Mouse (Mus musculus): ENCODE measurements around the gene Polr2l.

Polr2l gene

DNA sequence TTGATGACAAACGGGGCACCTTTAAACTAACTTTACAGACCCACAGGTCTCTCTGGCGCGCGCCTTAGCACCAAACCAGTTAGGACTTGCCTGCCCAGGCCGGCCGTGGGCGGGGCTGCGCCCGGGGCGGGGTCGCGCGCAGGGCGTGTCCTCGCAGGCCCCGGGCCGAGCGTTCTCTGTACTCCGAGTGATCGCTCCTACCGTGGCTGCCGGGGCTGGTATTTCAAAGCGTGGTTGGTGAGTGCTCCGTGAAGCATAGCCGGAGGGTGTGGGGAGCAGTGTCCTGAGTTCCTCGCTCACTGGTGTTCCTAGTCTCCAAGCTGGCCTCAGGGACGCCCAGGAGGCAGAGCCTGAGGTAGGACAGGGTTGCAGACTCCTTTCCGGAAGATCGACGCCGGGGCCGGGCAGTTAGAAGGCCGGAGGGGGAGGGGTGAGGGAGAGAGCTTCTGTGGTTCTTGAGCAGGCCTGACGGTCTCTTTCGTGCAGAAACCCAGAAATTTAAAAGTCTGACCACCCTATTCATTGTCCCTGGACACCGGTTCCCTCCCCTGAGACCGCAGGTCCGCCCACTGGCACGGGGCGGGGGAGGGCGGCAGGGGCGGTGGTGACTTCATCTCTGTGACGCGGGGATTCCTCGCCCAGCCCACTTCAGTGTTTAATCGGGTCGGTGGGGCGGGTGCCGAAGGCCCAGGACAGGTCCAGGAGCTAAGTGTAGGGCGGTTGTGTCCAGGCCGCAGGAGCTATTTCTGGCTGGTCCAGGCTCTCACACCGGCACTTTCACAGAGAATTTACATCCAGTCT is 7.5 kb downstream of the Polr2l start, which contains the start of gene Cd151:
Gene Cd151, plus strand, starts transcription at position 163 of the 801 bp plus-strand sequence.
- DNase-seq (ENCODE audit: low spot score) = peak; percentile 86

DNA sequence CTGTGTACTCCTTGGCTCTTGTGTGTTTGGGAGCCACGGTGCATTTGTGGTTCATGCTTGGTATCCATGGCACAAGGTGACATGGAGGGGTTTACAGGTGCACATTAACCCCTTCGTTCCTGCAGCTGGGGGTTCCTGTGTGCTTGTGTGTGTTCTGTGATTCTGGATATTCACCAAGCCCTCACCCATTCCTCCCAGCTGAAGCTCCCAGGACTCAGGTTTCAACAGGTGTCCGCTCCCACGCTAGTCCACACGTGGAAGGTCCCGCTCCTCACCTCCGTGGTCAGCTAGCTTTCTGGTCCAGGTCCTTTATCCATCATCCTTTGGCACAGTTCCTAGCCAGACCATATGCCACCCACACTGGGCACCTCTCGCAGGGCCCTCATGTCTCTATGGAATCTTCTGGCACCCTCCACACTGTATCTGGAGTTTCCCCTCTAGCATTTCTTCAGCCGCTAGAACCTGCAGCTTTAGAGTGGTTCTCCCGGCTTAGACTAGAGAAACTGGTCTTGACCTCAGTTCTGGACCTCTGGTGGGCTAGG is 8.3 kb downstream of the Polr2l start:
- no peak for DNase-seq (ENCODE audit: low spot score)

GRCm38 (mm10) chr7:141466045-141466394 is 8.9 kb downstream of the Polr2l start:
- DNase-seq (ENCODE audit: low spot score) = peak; percentile 63

- peak; percentile 56 for DNase-seq (ENCODE audit: low spot score)
Measured at GRCm38 (mm10) chr7:141465388-141466044, 9.4 kb downstream of the Polr2l start.

DNA sequence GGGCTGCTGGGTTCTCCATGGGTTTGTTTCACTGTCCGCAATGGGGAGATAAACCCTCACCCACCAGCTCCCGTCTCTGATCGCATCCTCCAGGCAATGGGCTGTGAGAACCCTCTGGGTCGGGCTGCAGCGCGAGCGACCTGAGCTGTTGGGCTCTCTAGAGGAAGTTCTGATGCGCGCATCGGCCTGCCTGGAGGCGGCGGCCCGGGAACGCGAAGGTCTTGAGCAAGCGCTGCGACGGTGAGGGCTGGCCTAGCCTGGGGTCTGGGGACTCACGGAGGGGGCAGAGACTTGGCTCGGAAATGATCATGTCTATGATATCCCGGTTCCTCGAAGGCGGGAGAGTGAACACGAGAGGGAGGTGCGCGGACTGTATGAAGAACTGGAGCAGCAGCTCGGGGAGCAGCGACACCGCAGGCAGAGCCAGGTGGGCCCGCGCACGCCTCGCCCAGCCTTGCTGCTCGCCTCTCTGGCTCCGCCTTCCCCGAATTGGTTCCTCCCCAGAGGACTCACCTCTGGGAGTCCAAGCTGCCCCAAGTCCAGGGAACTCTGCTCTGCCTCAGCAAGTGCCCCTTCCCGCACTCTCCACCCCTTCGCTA is 10.2 kb downstream of the Polr2l start:
- no peak for DNase-seq (ENCODE audit: low spot score)

- DNase-seq (ENCODE audit: low spot score) = no peak
Measured at GRCm38 (mm10) chr7:141463824-141464602, 10.9 kb downstream of the Polr2l start.

- DNase-seq (ENCODE audit: low spot score) = peak; percentile 78
Measured at GRCm38 (mm10) chr7:141462333-141462821, 12.6 kb downstream of the Polr2l start.

- peak; percentile 51 for DNase-seq (ENCODE audit: low spot score)
Measured at GRCm38 (mm10) chr7:141461521-141462332, 13.2 kb downstream of the Polr2l start.

DNA sequence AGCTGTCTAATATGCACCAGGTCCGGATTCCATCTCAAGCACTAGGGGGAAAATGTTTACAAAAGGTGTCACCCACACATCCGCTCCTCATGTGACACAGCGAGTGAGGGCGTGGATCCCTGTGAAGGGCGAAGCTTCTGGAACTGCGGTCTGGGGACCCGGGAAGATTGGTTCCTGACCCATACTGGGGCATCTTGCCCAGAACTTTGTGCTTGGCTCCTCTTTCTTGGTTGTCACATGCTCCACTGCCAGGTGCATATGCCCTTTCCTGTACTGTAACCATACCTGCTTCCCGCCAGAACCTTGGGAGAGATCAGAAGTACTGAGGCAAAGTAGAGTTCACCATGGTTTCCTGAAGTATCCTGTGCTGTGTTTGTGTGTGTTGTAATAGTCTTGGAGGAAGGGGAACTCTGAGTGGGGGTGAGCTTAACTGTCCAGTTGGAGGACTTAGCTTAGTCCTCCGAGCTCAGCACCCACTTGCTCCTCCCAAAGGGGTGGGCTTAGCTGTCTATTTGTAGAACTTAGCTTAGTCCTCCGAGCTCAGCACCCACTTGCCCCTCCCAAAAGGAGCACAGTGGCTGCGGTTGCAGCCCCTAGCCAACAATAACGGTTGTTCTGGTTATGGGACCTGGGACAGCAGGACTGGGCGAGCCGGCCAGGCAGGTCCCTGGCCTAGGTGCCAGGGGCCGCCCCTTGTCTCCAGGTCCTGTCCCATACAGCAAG is 14.4 kb downstream of the Polr2l start, which contains the start of gene Cracr2b:
Gene Cracr2b, plus strand, starts transcription at position 704 of the 723 bp plus-strand sequence.
- peak; percentile 73 for DNase-seq (ENCODE audit: low spot score)

DNA sequence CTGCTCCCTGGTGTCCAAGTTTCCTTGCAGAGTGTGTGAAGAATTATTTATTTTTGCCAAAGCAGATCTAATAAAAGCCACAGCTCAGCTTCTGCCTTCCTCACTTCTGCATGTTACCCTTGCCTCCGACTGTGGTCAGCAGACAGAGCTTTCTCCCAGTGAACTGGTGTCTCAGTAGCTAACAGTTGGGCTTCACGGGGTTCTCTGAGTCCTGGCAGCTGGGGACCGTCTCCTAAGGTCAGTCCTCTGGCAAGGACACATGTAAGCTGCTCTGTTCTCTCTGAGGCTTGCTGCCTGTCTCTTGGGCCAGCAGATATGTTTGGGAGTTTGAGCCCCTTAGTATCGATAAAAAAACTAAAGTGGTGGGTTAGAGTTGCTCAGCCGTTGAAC is 14.9 kb downstream of the Polr2l start:
- no peak for DNase-seq (ENCODE audit: low spot score)

GRCm38 (mm10) chr7:141459301-141459711 is 15.6 kb downstream of the Polr2l start:
- peak; percentile 37 for DNase-seq (ENCODE audit: low spot score)

GRCm38 (mm10) chr7:141458661-141459060 is 16.3 kb downstream of the Polr2l start:
- DNase-seq (ENCODE audit: low spot score) = no peak

- DNase-seq (ENCODE audit: low spot score) = peak; percentile 66
Measured at GRCm38 (mm10) chr7:141457986-141458660, 16.8 kb downstream of the Polr2l start.

- peak; percentile 41 for DNase-seq (ENCODE audit: low spot score)
Measured at GRCm38 (mm10) chr7:141457236-141457635, 17.7 kb downstream of the Polr2l start.

DNA sequence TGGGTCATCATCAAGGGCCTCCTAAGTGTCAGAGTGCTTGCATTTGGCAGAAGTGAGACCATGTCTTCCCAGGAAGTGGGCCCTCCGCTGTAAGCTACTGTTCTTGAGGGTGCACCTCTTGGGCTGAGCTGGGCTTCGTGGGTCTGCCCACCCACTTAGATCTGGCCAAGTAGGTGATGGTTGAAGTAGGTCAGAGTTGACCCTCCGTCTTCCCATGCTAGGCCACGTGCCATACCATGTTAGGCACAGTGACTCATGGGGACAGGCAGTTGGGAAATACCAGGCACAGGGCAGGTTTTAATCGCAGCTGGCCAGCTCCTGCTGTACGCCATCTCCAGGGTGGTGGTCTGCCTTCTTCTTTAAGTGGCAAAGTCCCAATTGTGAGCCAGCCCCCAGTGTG is 18.2 kb downstream of the Polr2l start:
- peak; percentile 85 for DNase-seq (ENCODE audit: low spot score)

- peak; percentile 90 for DNase-seq (ENCODE audit: low spot score)
Measured at GRCm38 (mm10) chr7:141455610-141456314, 19.2 kb downstream of the Polr2l start.

DNA sequence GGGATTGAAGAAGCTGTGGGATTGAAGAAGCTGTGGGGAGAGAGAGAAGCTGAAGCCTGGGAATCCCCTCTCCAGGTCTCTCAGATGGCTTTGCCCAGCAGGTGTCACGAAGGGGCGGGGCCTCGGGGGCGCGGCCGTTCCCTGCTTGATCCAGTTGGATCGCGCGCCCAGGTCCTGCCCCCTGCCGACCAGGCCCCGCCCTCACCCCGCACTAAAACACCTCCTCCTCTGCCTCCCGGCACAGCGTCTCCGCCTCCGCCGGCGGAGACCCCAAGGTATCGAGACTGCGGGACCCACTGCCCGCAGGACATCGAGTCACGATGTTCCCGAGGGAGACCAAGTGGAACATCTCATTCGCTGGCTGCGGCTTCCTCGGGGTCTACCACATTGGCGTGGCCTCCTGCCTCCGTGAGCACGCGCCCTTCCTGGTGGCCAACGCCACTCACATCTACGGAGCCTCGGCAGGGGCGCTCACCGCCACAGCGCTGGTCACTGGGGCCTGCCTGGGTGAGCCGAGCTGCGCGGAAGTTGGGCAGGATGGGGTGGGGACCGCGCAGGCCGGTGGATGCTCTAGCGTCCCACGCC is 19.9 kb downstream of the Polr2l start, which contains the start of gene Pnpla2:
Gene Pnpla2, plus strand, starts transcription at position 232 of the 585 bp plus-strand sequence.
- peak; percentile 90 for DNase-seq (ENCODE audit: low spot score)

DNA sequence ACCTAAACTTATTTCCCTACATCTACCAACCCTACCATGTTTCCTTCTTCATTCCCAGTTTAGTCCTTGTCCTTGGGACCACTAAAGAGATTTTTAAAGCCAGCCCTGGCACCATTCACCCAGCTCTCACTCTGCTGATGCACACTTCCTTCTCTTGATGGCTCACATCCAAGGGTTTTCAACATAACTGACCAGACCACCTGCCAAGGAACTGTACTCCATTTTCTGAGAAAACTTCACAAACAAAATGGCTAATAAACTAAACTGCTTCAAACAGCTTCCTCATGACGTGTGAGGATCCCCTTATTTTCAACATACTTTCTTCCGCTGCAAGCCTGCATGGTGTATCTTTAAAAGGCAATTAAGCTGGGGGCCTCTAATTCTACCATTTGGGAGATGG is 21.3 kb downstream of the Polr2l start:
- DNase-seq (ENCODE audit: low spot score) = peak; percentile 78

All from adipocyte (in vitro differentiated cells).